Mouse (Mus musculus) heart, adult 8-10 months (tissue): ENCODE results near the gene Nos1ap. TPM values are rescaled to one million over a fixed set of nuclear protein-coding genes. Genes with fewer than 3 reads are reported as not detected.

ENCODE experiments used
- DNase-seq: peaks from one replicate; pipeline ENCODE4 v3.0.0; 2022; ENCODE audit warnings: low spot score
- total RNA-seq, 4 experiments: library from RNA; stranded (reverse); gene quantifications; 2 replicates each; pipeline ENCODE4 v1.2.4; 2022

The Nos1ap gene
- total RNA-seq, 4 experiments from 2014 or later, result 22.5 to 27.8 (median 25.2) TPM

GRCm38 (mm10) chr1:170502491-170503276, 87.0 kb downstream of the Nos1ap start:
- no peak for DNase-seq

DNA sequence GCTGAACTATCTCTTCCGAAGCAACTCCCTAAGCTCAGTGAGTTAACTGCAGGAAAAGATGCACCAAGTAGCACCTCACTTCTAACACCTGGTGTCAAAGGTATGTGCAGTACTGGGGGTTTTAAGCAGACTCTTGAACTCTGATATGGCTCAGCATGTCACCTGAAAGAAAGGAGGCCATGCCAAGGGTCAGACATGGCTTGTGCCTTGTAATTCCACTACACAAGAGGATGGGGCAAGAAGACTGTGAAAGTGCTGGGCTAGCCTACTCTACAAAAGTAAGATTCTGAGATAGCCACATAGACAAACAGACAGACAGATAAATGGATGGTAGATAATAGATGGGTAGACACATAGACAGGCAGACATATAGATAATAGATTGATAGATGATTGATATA, 87.7 kb downstream of the Nos1ap start:
- DNase-seq, result no peak

- DNase-seq, result peak; percentile 26
Observed at GRCm38 (mm10) chr1:170501556-170501955, 88.1 kb downstream of the Nos1ap start.

- DNase-seq, result no peak
Observed at GRCm38 (mm10) chr1:170499891-170500290, 89.8 kb downstream of the Nos1ap start.

GRCm38 (mm10) chr1:170499466-170499865, 90.2 kb downstream of the Nos1ap start:
- no peak for DNase-seq

GRCm38 (mm10) chr1:170498645-170499044, 91.0 kb downstream of the Nos1ap start:
- no peak for DNase-seq

GRCm38 (mm10) chr1:170496221-170496620, 93.4 kb downstream of the Nos1ap start:
- DNase-seq, result no peak

DNA sequence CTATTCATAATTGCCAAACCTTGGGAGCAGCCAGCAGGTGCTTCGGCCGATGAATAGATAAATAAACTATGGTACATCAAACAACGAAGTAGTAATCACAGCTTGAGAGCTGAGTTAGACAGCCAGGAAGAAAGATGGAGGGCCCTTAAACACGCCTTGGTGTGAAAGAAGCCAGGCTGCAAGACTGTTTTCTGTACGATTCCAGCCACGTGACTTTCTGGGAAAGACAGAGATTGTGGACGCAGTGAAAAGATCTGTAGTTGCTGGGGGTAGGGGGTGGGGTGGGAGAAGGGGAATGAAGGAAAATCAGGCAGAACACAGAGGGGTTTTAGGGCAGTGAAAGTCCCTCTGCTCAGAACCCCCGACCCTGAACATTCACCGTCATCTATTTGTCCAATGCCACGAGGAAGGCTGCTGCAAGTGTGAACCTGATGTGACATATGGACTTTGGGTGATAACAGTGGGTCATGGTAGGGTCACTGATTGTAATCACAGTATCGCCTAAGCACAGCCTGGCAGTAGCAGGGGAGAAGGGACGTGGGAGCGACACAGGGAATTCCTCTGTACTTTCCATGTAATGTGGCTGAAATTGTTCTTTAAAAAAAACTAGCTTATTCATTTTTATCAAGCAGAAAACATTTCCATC, 94.0 kb downstream of the Nos1ap start:
- DNase-seq, result no peak

DNA sequence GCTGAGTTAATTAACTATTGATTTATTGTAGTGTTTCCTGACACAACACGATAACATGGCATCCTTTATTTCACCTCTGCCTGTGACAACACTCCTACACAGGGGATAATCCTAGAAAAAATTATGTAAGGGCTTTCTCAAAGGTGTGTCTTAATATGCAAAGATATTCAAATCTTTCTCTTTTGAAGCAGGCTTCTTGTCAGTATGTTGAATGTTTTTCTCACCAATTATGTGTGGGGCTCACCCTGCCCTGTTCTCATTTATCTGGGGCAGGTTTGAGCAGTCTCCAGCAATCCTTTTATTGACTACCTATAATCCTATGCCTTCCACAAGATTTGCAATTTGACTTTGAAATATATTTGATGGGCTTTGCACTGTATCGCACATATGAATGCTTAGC, 97.1 kb downstream of the Nos1ap start:
- no peak for DNase-seq

DNA sequence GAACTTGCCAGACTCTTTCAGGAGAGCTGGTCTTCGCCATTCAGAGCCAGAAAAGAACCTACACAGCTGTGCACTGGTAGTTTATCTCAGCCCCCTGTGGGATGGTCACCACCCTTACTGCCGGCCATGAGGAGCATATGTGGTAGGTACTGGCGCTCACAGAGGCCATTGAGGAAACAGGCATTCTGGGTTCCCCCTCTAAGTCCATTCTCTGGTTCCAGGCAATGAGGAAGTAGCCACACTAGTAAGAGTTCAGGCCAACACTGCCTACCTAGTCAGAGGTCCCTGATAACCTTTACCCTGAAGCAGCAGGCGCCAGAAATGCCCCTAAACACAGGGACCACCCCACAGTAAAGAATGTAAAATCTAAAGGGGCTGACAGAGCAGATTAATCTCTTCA, 97.6 kb downstream of the Nos1ap start:
- DNase-seq, result no peak

GRCm38 (mm10) chr1:170489936-170490335, 99.7 kb downstream of the Nos1ap start:
- no peak for DNase-seq

- DNase-seq, result no peak
Observed at GRCm38 (mm10) chr1:170489450-170489849, 100.2 kb downstream of the Nos1ap start.

DNA sequence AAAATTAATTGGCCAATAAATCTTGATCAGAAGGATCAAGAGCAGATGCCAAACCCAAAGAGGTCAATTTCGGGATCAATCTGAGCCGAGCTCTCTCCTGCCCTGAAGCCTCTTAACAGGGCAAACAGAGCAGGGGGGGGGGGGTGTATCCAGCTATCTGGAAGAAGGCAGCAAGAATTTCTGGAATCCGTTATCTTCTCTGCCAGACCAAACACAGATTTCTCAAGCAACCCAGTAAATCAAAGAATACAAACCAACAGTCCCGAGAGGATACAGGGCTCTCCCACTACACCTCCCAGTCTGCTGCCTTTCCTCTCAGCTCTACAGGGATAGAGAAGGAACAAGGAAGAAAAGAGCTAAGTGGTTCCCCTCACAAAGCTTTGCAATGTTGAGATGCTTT, 104.5 kb downstream of the Nos1ap start:
- DNase-seq, result no peak

- DNase-seq, result no peak
Observed at GRCm38 (mm10) chr1:170482236-170482905, 107.3 kb downstream of the Nos1ap start.

DNA sequence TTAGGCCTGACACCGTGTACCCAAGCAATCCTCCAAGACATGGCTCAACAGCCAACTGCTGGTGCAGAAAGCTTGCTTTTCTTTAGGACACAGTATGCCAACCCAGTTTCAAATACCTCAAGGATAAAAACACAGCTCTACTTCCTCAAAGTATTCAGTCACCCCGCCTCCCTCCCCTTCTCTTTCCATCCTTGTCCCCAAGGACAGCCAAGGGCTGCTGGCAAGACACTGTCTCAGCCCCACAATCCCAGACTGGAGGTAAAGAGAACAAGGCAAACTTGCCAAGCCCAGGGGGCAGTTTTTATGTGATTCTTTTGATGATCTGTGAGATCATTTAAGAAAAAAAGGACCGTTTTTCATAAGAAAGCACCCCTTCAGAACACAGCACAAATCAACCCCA, 108.6 kb downstream of the Nos1ap start:
- no peak for DNase-seq

DNA sequence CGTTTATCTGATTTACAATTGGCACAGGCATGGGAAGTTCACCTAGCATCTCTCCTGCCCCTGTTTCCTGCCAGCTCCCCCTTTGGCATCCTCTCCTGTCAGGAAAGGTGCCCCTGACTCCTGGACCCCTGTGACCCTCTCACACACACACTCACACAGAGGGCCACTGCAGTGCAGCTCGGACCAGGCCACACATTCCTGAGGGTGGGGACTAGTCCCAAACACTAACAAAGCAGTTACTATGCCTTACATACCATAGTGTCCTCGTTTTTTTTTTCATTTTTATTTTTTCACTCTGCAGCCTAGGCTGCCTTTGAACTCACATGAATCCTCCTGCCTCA, 110.2 kb downstream of the Nos1ap start:
- DNase-seq, result no peak

DNA sequence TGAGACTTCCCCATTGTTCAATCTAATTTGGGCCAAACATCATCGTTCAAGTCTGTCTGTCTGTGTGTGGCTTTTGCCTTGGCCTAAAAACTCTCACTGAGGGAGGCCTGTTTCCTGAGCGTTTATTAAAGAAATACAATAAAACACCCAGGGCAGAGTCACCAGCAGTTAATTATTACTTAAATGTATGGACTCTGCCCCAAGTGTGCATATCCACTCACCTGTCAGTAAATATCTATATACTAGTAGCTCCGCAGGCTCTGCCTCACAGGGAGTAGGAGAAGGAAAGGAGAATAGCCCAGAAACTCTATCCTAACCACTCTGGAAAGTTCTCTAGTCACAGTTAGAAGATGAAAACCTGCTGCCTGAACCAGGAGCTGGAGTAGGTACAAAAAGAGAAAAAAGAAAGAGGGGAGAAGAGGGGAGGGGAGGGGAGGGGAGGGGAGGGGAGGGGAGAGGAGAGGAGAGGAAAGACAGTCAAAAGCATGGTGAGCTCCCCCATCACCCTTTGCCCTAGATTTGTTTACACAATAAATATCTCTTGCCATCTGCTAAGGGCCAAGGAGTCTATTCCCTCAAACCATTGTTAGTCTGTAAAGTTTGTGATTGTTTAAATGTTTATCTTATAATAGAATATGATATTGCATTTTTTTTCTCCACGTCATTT, 110.7 kb downstream of the Nos1ap start:
- no peak for DNase-seq

DNA sequence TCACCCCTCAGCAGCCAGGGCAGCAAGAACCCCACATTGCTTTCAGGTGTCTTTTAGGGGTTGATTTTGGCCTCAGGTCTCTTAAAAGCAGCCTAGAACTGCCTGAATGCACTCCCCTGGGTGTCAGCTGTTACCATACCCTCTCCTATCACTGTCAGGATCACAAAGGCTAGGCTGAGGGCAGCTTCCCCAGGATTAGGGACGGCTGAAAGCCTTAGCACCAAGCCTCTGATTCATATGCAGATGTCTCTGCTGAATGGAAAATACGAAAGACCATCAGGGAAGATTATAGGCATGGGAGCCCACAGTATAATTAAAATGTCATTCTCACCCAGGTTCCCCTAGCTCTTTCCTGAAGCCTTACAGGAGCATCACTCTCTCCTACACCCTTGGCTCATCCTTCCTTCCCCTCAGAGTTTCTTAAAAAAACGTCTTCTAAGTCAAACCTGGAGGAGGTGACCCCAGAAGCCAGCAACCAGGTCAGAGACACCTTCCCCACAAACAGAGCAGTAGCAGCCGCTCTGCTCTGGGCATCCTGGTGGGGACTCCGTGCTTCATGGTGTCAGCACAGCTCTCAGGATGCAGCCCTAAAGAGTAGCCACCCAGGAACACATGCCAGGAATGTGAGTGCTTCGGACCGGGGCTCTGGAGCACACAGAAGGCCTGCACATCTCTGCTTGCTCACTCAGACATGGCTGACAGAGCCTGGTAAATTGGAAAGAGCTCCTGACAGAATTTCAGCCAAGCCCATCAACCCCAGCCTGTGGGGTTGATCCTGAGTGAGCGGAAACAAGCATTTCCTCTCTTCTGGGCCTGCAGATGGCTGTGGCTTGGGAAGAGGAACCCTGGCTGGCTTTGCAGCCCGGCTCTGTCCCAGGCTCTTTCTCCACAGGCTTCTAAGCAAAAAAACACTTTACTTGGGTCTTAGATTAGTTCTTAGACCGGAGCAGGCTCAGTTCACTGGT, 111.7 kb downstream of the Nos1ap start:
- peak; percentile 43 for DNase-seq

- no peak for DNase-seq
Observed at GRCm38 (mm10) chr1:170473460-170473859, 116.2 kb downstream of the Nos1ap start.

DNA sequence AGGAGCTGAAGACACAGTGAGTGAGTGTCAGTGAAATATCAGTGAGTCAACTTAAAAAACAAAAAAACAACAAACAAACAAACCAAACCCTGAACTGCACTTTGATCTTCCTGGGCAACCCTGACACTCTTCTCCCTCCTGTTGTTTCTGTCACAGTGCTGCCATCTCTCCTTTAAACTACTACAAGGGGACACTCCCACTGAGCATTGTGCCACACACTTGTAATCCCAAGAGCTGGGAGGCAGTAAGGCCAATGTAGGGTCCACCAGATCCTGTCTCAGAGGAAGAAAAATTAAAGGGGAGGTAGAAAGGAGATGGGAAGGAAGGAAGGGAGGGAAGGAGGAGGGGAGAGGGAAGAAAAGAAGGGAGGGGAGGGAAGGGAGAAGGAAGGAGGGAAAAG, 116.8 kb downstream of the Nos1ap start:
- DNase-seq, result no peak
